Mouse (Mus musculus): Measurements from ENCODE around the gene Samd14. TPM values are rescaled to one million over a fixed set of nuclear protein-coding genes. Genes with fewer than 3 reads are reported as not detected.

Gene Samd14
- polyA plus RNA-seq, 1 experiment = 14.4 TPM

DNA sequence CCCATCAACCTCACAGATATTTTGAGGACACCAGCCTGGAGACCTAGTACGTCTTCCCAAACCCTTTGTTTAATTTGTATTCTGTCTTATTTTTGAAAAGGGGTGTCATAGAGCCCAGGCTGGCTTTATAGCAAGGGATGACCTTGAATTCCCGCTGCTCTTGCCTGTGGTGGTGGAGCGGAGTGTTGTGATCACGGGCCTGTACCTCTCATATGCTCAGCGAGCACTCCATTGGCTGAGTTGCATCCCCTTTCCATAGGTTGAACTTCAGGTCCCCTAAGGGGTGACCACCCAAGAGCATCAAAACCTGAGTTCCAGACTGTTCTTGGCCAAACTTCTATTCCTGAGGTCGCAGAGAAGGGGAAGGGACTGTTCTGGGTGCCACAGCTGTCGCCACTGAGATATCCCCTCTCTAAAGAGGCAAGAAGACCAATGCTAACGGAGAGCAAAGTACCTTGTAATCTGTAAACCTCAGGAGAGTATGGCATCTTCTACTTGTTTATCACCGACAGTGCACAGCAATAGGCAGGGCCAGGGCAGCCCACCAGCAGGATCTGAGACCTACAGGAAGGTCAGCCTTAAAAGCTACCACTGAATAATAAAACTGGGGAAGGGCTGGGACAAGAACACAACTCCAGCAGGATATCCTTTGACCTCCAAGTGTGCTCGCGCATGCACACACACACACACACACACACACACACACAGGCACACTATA is 30.1 kb upstream of the Samd14 start:
- no peaks in the 10 kb centered on the region for H3K79me2 ChIP-seq (ENCODE audit: control insufficient read depth, insufficient read depth)
- H3K27me3 ChIP-seq (ENCODE audit: control insufficient read depth, insufficient read depth, insufficient read length) = no peaks in the 10 kb centered on the region

DNA sequence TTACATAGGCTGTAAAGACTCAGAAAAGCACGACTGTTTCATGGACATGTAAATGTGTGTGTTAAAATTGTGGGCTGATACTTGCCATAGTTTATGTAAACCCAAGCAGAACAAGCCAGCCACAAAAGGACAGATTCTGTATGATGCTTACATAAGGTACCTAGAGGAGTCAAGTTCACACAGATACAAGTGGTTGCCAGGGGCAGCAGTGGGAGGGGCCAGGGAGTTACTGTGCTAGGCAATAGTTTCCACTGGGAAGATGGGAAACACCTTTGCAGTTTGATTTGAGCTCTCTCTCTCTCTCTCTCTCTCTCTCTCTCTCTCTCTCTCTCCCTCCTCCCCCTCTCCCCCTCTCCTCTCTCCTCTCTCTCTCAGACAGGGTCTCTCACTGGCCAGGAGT is 24.5 kb upstream of the Samd14 start:
- Histone ChIP-seq H3ac (ENCODE audit: control insufficient read depth, insufficient read length) (no peak overlapping the region), H3K4me3 (no peak overlapping the region), H3K27me3 (ENCODE audit: control insufficient read depth, insufficient read depth, insufficient read length) (no peaks in the 10 kb centered on the region), H3K79me2 (ENCODE audit: control insufficient read depth, insufficient read depth) (no peaks in the 10 kb centered on the region), H3K4me2 (ENCODE audit: low read depth) (no peak overlapping the region), H3K36me3 (ENCODE audit: control insufficient read depth, insufficient read depth) (no peaks in the 10 kb centered on the region)
- TF ChIP-seq USF1 (IDR thresholded peaks at IDR 0.05; ENCODE audit: low read depth) (no peak), MAX (IDR thresholded peaks at IDR 0.05; ENCODE audit: low read depth) (no peak), TCF12 (IDR thresholded peaks at IDR 0.05; ENCODE audit: insufficient read depth, poor library complexity, severe bottlenecking) (no peak), CEBPB (IDR thresholded peaks at IDR 0.05; ENCODE audit: insufficient read depth, poor library complexity, severe bottlenecking) (no peak), MYOG (IDR thresholded peaks at IDR 0.05; ENCODE audit: control insufficient read depth in 1 of 3, insufficient read depth in 1 of 3, insufficient read length in 2 of 3, low read depth in 2 of 3) (no peak), POLR2A (IDR thresholded peaks at IDR 0.05; ENCODE audit: insufficient read length, low read depth) (no peak), E2F4 (IDR thresholded peaks at IDR 0.05; ENCODE audit: insufficient read depth) (no peak)

More for the DNA sequence above, 30.1 kb upstream of the Samd14 start:
- Histone ChIP-seq H3K4me3 (no peak overlapping the region), H3ac (ENCODE audit: control insufficient read depth, insufficient read length) (no peak overlapping the region), H3K36me3 (ENCODE audit: control insufficient read depth, insufficient read depth) (no peaks in the 10 kb centered on the region), H3K4me2 (ENCODE audit: low read depth) (peak overlapping the region; percentile 65)
- TF ChIP-seq USF1 (IDR thresholded peaks at IDR 0.05; ENCODE audit: low read depth) (no peak), SRF (IDR thresholded peaks at IDR 0.05; ENCODE audit: control insufficient read depth, insufficient read length, low read depth) (no peak), MYOD1 (IDR thresholded peaks at IDR 0.05; ENCODE audit: control insufficient read depth in 1 of 3, insufficient read length in 2 of 3, low read depth in 2 of 3) (no peak), TCF3 (IDR thresholded peaks at IDR 0.05; ENCODE audit: insufficient read length, low read depth) (no peak), MAX (IDR thresholded peaks at IDR 0.05; ENCODE audit: low read depth) (no peak), POLR2A (IDR thresholded peaks at IDR 0.05; ENCODE audit: insufficient read length, low read depth) (no peak), CEBPB (IDR thresholded peaks at IDR 0.05; ENCODE audit: insufficient read depth, poor library complexity, severe bottlenecking) (no peak), POLR2AphosphoS2 (IDR thresholded peaks at IDR 0.05; ENCODE audit: insufficient read length, low read depth) (no peak), REST (IDR thresholded peaks at IDR 0.05; ENCODE audit: insufficient read depth, insufficient read length) (no peak), TCF12 (IDR thresholded peaks at IDR 0.05; ENCODE audit: insufficient read depth, poor library complexity, severe bottlenecking) (no peak), E2F4 (IDR thresholded peaks at IDR 0.05; ENCODE audit: insufficient read depth) (no peak), MYOG (IDR thresholded peaks at IDR 0.05; ENCODE audit: control insufficient read depth in 1 of 3, insufficient read depth in 1 of 3, insufficient read length in 2 of 3, low read depth in 2 of 3) (no peak)

DNA sequence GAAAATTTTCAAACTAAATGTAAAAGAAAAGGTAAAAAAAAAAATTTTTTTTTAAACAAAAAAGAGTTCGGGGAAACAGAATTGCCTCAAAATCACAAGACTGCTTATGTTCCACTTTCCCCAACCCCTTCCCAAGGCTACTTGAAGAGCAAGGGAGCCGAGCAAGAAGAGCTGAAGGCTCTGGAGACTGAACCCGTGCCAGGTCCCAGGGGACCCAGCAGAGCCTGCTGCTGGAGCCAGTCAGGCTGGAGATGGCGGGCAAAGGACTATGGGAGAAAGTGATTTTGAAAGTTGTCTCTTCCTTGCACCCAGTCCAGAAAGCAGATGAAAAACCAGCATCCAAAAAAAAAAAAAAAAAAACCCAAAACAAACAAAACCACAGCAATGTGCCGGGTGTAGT is 23.9 kb upstream of the Samd14 start:
- Histone ChIP-seq H3K4me2 (ENCODE audit: low read depth) (no peak overlapping the region), H3ac (ENCODE audit: control insufficient read depth, insufficient read length) (no peak overlapping the region), H3K4me3 (no peak overlapping the region), H3K79me2 (ENCODE audit: control insufficient read depth, insufficient read depth) (no peaks in the 10 kb centered on the region), H3K36me3 (ENCODE audit: control insufficient read depth, insufficient read depth) (no peaks in the 10 kb centered on the region), H3K27me3 (ENCODE audit: control insufficient read depth, insufficient read depth, insufficient read length) (no peaks in the 10 kb centered on the region)
- TF ChIP-seq SRF (IDR thresholded peaks at IDR 0.05; ENCODE audit: control insufficient read depth, insufficient read length, low read depth) = no peak
- no peak for TF ChIP-seq TCF12 (IDR thresholded peaks at IDR 0.05; ENCODE audit: insufficient read depth, poor library complexity, severe bottlenecking)
- no peak for TF ChIP-seq REST (IDR thresholded peaks at IDR 0.05; ENCODE audit: insufficient read depth, insufficient read length)
- TF ChIP-seq POLR2A (IDR thresholded peaks at IDR 0.05; ENCODE audit: insufficient read length, low read depth) = no peak
- TF ChIP-seq POLR2AphosphoS2 (IDR thresholded peaks at IDR 0.05; ENCODE audit: insufficient read length, low read depth) = no peak
- TF ChIP-seq E2F4 (IDR thresholded peaks at IDR 0.05; ENCODE audit: insufficient read depth) = no peak
- no peak for TF ChIP-seq CEBPB (IDR thresholded peaks at IDR 0.05; ENCODE audit: insufficient read depth, poor library complexity, severe bottlenecking)
- no peak for TF ChIP-seq MAX (IDR thresholded peaks at IDR 0.05; ENCODE audit: low read depth)
- no peak for TF ChIP-seq USF1 (IDR thresholded peaks at IDR 0.05; ENCODE audit: low read depth)
- no peak for TF ChIP-seq MYOD1 (IDR thresholded peaks at IDR 0.05; ENCODE audit: control insufficient read depth in 1 of 3, insufficient read length in 2 of 3, low read depth in 2 of 3)
- no peak for TF ChIP-seq MYOG (IDR thresholded peaks at IDR 0.05; ENCODE audit: control insufficient read depth in 1 of 3, insufficient read depth in 1 of 3, insufficient read length in 2 of 3, low read depth in 2 of 3)
- TF ChIP-seq TCF3 (IDR thresholded peaks at IDR 0.05; ENCODE audit: insufficient read length, low read depth) = no peak

- Histone ChIP-seq H3K79me2 (ENCODE audit: control insufficient read depth, insufficient read depth) (no peaks in the 10 kb centered on the region), H3K36me3 (ENCODE audit: control insufficient read depth, insufficient read depth) (no peaks in the 10 kb centered on the region), H3ac (ENCODE audit: control insufficient read depth, insufficient read length) (no peak overlapping the region), H3K27me3 (ENCODE audit: control insufficient read depth, insufficient read depth, insufficient read length) (no peaks in the 10 kb centered on the region), H3K4me3 (no peak overlapping the region), H3K4me2 (ENCODE audit: low read depth) (no peak overlapping the region)
- no peak for TF ChIP-seq POLR2AphosphoS2 (IDR thresholded peaks at IDR 0.05; ENCODE audit: insufficient read length, low read depth)
These were observed 23.2 kb upstream of the Samd14 start for GRCm38 (mm10) chr11:94986435-94986834.

- Histone ChIP-seq H3K27me3 (ENCODE audit: control insufficient read depth, insufficient read depth, insufficient read length) (no peaks in the 10 kb centered on the region), H3ac (ENCODE audit: control insufficient read depth, insufficient read length) (no peak overlapping the region), H3K36me3 (ENCODE audit: control insufficient read depth, insufficient read depth) (no peaks in the 10 kb centered on the region), H3K4me2 (ENCODE audit: low read depth) (no peak overlapping the region), H3K79me2 (ENCODE audit: control insufficient read depth, insufficient read depth) (peaks cover 5% of the 10 kb centered on the region), H3K4me3 (no peak overlapping the region)
- no peak for TF ChIP-seq CEBPB (IDR thresholded peaks at IDR 0.05; ENCODE audit: insufficient read depth, poor library complexity, severe bottlenecking)
- no peak for TF ChIP-seq TCF12 (IDR thresholded peaks at IDR 0.05; ENCODE audit: insufficient read depth, poor library complexity, severe bottlenecking)
- TF ChIP-seq MAX (IDR thresholded peaks at IDR 0.05; ENCODE audit: low read depth) = no peak
- TF ChIP-seq MYOG (IDR thresholded peaks at IDR 0.05; ENCODE audit: control insufficient read depth in 1 of 3, insufficient read depth in 1 of 3, insufficient read length in 2 of 3, low read depth in 2 of 3) = no peak
- TF ChIP-seq REST (IDR thresholded peaks at IDR 0.05; ENCODE audit: insufficient read depth, insufficient read length) = no peak
These were observed 22.3 kb upstream of the Samd14 start for GRCm38 (mm10) chr11:94987341-94987740.

Data from myocyte (in vitro differentiated cells).